Mouse (Mus musculus) E14TG2a.4 (cell line): ENCODE measurements around the gene Olfr243.

Experiments
- CTCF ChIP-seq: conservative IDR thresholded peaks from 2 replicates; pipeline ENCODE4 v1.5.1; 2014; ENCODE audit warnings: low read length
- NANOG ChIP-seq: IDR thresholded peaks from 2 replicates; pipeline ENCODE4 v1.6.1; 2014; ENCODE audit warnings: borderline replicate concordance, low read length, mixed read lengths

GRCm38 (mm10) chr7:103730074-103730473 lies 15.6 kb downstream of the Olfr243 start, which contains the start of gene Olfr628:
- TF ChIP-seq CTCF: no peak
- TF ChIP-seq NANOG: no peak
